Mouse (Mus musculus): ENCODE results near the gene Prr15l. TPM values are rescaled to one million over a fixed set of nuclear protein-coding genes. Genes with fewer than 3 reads are reported as not detected.

Gene Prr15l
- 1.1 and 2.3 TPM in 2 replicates for polyA plus RNA-seq (2016; fragmentation: Nextera tagmentation; extraction: Ambion mirVana)

GRCm38 (mm10) chr11:96928088-96928487, at the start of gene Prr15l:
Gene Prr15l (plus strand): TSS chr11:96928104.
- WGBS, result 78% methylated on average over 2 of the region's 2 CpGs
- Histone ChIP-seq H3K27ac (replicated peaks) (peak within 1 kb of the TSS; percentile 41), H3K9me3 (no peaks in the 10 kb centered on the region), H3K27me3 (replicated peaks; ENCODE audit: low read depth, poor library complexity, severe bottlenecking) (peaks cover 44% of the 10 kb centered on the region), H3K4me3 (peak within 1 kb of the TSS; percentile 11; the same call in 1 of the 2 replicates), H3K36me3 (replicated peaks) (no peaks in the 10 kb centered on the region), H3K4me1 (peaks cover 28% of the 10 kb centered on the region)
- no peak for DNase-seq (ENCODE audit: low spot score)

GRCm38 (mm10) chr11:96878715-96879114, 49.2 kb upstream of the Prr15l start:
- Histone ChIP-seq H3K27me3 (replicated peaks; ENCODE audit: low read depth, poor library complexity, severe bottlenecking) (0 out of 2 replicates have a peak, but pooled peaks cover 3% of the 10 kb centered on the region), H3K36me3 (replicated peaks) (no peaks in the 10 kb centered on the region), H3K4me1 (peaks cover 68% of the 10 kb centered on the region), H3K9me3 (no peaks in the 10 kb centered on the region), H3K4me3 (no peak overlapping the region), H3K27ac (replicated peaks) (peak overlapping the region; percentile 95)
- 53% methylated on average over 3 of the region's 3 CpGs for WGBS
- no peak for DNase-seq (ENCODE audit: low spot score)

- Histone ChIP-seq H3K4me1 (peaks cover 68% of the 10 kb centered on the region), H3K9me3 (no peaks in the 10 kb centered on the region), H3K4me3 (no peak overlapping the region), H3K36me3 (replicated peaks) (no peaks in the 10 kb centered on the region), H3K27me3 (replicated peaks; ENCODE audit: low read depth, poor library complexity, severe bottlenecking) (0 out of 2 replicates have a peak, but pooled peaks cover 3% of the 10 kb centered on the region), H3K27ac (replicated peaks) (peak overlapping the region; percentile 95)
- 26% methylated on average over 7 of the region's 7 CpGs for WGBS
- DNase-seq (ENCODE audit: low spot score), result no peak
These were observed 48.5 kb upstream of the Prr15l start for GRCm38 (mm10) chr11:96879359-96879758.

DNA sequence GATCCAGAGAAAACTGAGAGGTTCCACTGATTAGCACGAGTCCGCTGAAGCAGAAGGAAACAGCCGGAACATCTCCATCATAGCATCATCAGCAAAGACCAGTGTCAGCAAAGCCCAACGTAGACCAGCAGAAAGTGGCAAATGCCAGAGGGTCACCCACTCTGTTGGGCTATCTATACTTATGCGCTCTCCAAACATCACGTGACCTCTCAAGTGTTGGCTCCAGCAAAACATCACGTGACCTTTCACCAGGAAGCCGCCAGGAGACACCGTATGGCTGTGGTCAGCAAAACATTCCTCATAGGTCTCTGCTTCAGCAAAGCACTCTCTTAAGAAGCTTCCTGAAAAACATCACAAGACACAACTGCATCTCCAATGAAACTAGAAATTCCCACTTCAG, 47.6 kb upstream of the Prr15l start:
- 88% methylated on average over 9 of the region's 9 CpGs for WGBS
- H3K9me3 ChIP-seq, result no peaks in the 10 kb centered on the region
- 0 out of 2 replicates have a peak, but pooled peaks cover 3% of the 10 kb centered on the region for H3K27me3 ChIP-seq (replicated peaks; ENCODE audit: low read depth, poor library complexity, severe bottlenecking)
- no peak overlapping the region for H3K4me3 ChIP-seq
- peak overlapping the region; percentile 95 for H3K27ac ChIP-seq (replicated peaks)
- no peaks in the 10 kb centered on the region for H3K36me3 ChIP-seq (replicated peaks)
- H3K4me1 ChIP-seq, result peaks cover 67% of the 10 kb centered on the region
- DNase-seq (ENCODE audit: low spot score), result no peak

- H3K27ac ChIP-seq (replicated peaks), result peak overlapping the region; percentile 87
- peak overlapping the region; percentile 34; the same call in 1 of the 2 replicates for H3K4me3 ChIP-seq
- no peaks in the 10 kb centered on the region for H3K36me3 ChIP-seq (replicated peaks)
- DNase-seq (ENCODE audit: low spot score), result no peak
- WGBS, result 17% methylated on average over 5 of the region's 5 CpGs
- H3K9me3 ChIP-seq, result no peaks in the 10 kb centered on the region
- H3K4me1 ChIP-seq, result peaks cover 46% of the 10 kb centered on the region
- H3K27me3 ChIP-seq (replicated peaks; ENCODE audit: low read depth, poor library complexity, severe bottlenecking), result no peaks in the 10 kb centered on the region
These were observed 42.0 kb upstream of the Prr15l start for GRCm38 (mm10) chr11:96885901-96886340.

GRCm38 (mm10) chr11:96886942-96887546, 40.9 kb upstream of the Prr15l start:
- H3K36me3 ChIP-seq (replicated peaks), result no peaks in the 10 kb centered on the region
- DNase-seq (ENCODE audit: low spot score), result no peak
- no peak overlapping the region for H3K4me3 ChIP-seq
- H3K27me3 ChIP-seq (replicated peaks; ENCODE audit: low read depth, poor library complexity, severe bottlenecking), result no peaks in the 10 kb centered on the region
- H3K27ac ChIP-seq (replicated peaks), result peak overlapping the region; percentile 87; the same call in 1 of the 2 replicates
- WGBS, result 84% methylated on average over 8 of the region's 8 CpGs
- H3K9me3 ChIP-seq, result no peaks in the 10 kb centered on the region
- H3K4me1 ChIP-seq, result peaks cover 52% of the 10 kb centered on the region

DNA sequence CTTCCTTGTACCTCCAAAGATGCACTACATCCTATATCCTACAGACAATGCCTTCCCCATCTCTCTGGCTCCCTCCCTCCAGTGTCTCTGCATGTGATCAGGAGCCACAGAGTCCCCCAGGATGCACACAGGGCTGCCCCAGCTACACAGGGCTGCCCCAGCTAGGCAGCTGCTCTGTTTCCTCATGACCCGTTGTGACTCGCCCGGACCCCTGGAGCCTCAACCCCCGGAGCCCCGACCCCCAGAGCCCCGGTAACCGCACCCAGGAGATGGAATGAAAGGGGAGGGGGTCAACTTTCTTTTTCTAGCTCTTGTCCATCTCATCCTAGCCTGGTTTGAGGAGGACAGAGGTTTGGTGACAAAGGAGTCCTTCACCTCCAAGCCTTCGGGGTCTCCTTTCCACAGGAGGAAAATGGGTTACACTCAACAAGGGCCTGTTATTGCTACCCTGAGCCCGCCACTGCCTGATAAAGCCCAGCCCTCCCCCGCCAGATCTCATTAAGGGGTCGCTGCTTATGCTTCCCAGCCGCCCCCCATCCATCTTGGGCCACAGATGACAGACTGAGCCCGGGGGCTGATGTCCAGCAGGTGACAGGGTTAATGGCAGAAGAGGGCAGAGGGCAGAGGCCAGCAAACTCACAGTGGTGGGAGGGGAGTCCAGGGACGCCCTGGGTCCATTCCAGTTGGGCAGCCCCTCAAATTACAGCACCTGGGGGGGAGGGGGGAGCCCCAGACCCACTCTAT, 35.9 kb upstream of the Prr15l start:
- Histone ChIP-seq H3K27ac (replicated peaks) (peak overlapping the region; percentile 84), H3K27me3 (replicated peaks; ENCODE audit: low read depth, poor library complexity, severe bottlenecking) (no peaks in the 10 kb centered on the region), H3K36me3 (replicated peaks) (no peaks in the 10 kb centered on the region), H3K4me3 (peak overlapping the region; percentile 16; the same call in 1 of the 2 replicates), H3K9me3 (no peaks in the 10 kb centered on the region), H3K4me1 (peaks cover 45% of the 10 kb centered on the region)
- DNase-seq (ENCODE audit: low spot score), result peak; percentile 61
- 19% methylated on average over 14 of the region's 14 CpGs for WGBS

DNA sequence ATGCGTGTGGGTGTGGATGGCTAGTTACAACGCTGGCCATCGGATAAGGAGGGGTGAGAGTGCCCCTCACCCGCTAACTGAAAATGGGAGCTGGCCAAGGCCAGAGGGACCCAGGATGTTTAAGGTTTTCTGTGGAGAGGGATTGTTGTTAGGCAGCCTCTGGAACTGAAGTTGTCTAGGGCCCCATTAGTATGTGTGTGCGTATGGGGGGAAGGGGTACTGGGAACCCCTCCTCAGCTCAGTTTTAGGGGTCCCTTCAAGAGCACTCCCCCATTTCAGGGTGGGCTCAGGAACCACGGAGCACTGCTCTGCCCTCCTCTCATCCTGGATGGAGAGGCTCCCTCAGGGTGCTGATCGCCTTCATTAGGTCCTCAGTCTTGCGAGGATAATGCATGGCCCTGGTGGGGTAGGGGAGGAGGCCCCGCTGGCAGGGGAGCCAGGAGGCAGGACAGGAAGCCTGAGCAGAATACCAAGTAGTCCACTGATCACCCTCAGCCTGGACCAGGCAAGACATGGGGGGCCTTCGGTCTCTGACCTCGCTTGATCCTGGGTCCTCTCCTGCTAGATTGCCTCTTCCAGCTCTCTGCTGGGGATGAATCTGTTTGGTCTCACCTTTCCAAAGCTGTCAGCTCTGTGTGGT, 34.6 kb upstream of the Prr15l start:
- WGBS, result 61% methylated on average over 11 of the region's 11 CpGs
- Histone ChIP-seq H3K27me3 (replicated peaks; ENCODE audit: low read depth, poor library complexity, severe bottlenecking) (no peaks in the 10 kb centered on the region), H3K4me3 (no peak overlapping the region), H3K9me3 (no peaks in the 10 kb centered on the region), H3K4me1 (peaks cover 53% of the 10 kb centered on the region), H3K27ac (replicated peaks) (peak overlapping the region; percentile 84), H3K36me3 (replicated peaks) (no peaks in the 10 kb centered on the region)
- no peak for DNase-seq (ENCODE audit: low spot score)

DNA sequence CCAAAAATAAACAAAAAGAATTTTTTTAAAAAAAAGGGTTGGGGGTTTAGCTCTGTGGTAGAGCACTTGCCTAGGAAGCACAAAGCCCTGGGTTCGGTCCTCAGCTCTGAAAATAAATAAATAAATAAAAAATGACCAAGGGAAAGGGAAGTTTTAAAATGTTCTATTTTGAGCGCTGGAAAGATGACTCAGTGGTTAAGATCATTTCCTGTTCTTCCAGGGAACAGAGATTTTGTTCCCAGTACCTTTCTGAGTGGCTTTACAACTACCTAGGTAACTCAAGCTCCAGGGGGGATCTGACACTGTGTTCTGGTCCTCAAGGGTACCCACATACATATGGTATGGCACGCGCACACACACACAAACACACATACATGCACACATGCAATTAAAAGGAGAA, 32.0 kb upstream of the Prr15l start:
- no peak for DNase-seq (ENCODE audit: low spot score)
- H3K36me3 ChIP-seq (replicated peaks), result no peaks in the 10 kb centered on the region
- no peak overlapping the region for H3K4me3 ChIP-seq
- peak overlapping the region; percentile 80; the same call in 1 of the 2 replicates for H3K27ac ChIP-seq (replicated peaks)
- peaks cover 71% of the 10 kb centered on the region for H3K4me1 ChIP-seq
- 85% methylated on average over 4 of the region's 4 CpGs for WGBS
- no peaks in the 10 kb centered on the region for H3K27me3 ChIP-seq (replicated peaks; ENCODE audit: low read depth, poor library complexity, severe bottlenecking)
- H3K9me3 ChIP-seq, result no peaks in the 10 kb centered on the region

GRCm38 (mm10) chr11:96899449-96900306, 28.2 kb upstream of the Prr15l start:
- no peaks in the 10 kb centered on the region for H3K9me3 ChIP-seq
- peak overlapping the region; percentile 87 for H3K27ac ChIP-seq (replicated peaks)
- peak; percentile 88 for DNase-seq (ENCODE audit: low spot score)
- H3K4me1 ChIP-seq, result peaks cover 79% of the 10 kb centered on the region
- no peaks in the 10 kb centered on the region for H3K36me3 ChIP-seq (replicated peaks)
- H3K27me3 ChIP-seq (replicated peaks; ENCODE audit: low read depth, poor library complexity, severe bottlenecking), result no peaks in the 10 kb centered on the region
- H3K4me3 ChIP-seq, result peak overlapping the region; percentile 44
- 25% methylated on average over 13 of the region's 13 CpGs for WGBS

GRCm38 (mm10) chr11:96901332-96901731, 26.6 kb upstream of the Prr15l start:
- Histone ChIP-seq H3K36me3 (replicated peaks) (peaks cover 9% of the 10 kb centered on the region), H3K27me3 (replicated peaks; ENCODE audit: low read depth, poor library complexity, severe bottlenecking) (no peaks in the 10 kb centered on the region), H3K4me1 (peaks cover 91% of the 10 kb centered on the region), H3K9me3 (no peaks in the 10 kb centered on the region), H3K27ac (replicated peaks) (peak overlapping the region; percentile 87), H3K4me3 (peak overlapping the region; percentile 13; the same call in 1 of the 2 replicates)
- WGBS, result 72% methylated on average over 9 of the region's 9 CpGs
- no peak for DNase-seq (ENCODE audit: low spot score)
